In the genomic region with DNA sequence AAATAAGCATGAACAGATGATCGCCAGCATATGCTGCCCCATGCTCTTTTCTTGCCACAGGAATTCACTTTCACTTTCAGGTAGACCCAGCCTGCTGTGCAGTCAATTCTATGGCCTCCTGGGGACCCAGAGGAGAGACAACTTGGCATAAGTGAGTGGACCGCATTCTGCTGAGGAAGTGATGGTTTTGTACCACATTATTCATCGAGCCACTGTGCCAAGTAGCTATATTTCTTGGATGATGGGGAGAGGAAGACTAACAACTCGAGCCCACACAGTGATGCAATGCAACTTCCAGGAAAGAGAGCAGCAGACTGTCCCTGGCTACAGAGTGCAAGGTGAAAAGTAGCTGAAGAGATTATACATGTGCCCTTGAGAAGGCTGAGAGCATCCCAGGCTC, we compare ENCODE assay signal across 18 mouse cellular contexts.
A peak's percentile ranks its signal among the peaks of the same experiment; 100 is the strongest.
DNase-seq lines count a peak whose midpoint lies in the region; ATAC-seq and TF ChIP-seq lines count a peak whose summit lies in the region.
"Had no signal": no experiment of that assay in that cellular context is flagged by ENCODE, and none has a peak within 500 bp of the region (broad histone marks: within the 10 kb centered on the region; RNA-seq: fewer than 3 reads in every experiment).

No protein-coding gene starts in this region.

- TF ChIP-seq POLR2A in lung, adult 2 months (IDR thresholded peaks at IDR 0.05; ENCODE audit: borderline replicate concordance, extremely low read depth, low read depth, low read length), result no peak

- ATAC-seq in frontal cortex, adult (ENCODE audit: low TSS enrichment), result peak; percentile 97
- ATAC-seq: midbrain, embryonic 13.5 days had no signal

- DNase-seq in frontal cortex, postnatal 14 days (ENCODE audit: low spot score in 2 of 2), result no peak
- DNase-seq in 416B (ENCODE audit: low read depth), result peak; percentile 18
- DNase-seq in cerebellum, adult 11-12 months, result peak; percentile 64
- peak; percentile 31 for DNase-seq in fibroblast of lung, adult 2 months (ENCODE audit: low read depth)
- no peak for DNase-seq in gastrocnemius, adult 2 months
- DNase-seq in lung, adult 2 months, result no peak
- DNase-seq in urinary bladder, postnatal 4 days (ENCODE audit: low spot score in 2 of 2), result no peak
- DNase-seq: adrenal gland, postnatal 10 days; heart, adult 2 months; heart, postnatal 10 days; kidney, postnatal 10 days; lung, adult 18-20 months; thymus, postnatal 14 days had no signal

- TF ChIP-seq CTCF in gastrocnemius, adult 2 months (IDR thresholded peaks at IDR 0.05), result no peak
- no peak for TF ChIP-seq CTCF in lung, adult 2 months (IDR thresholded peaks at IDR 0.05; ENCODE audit: insufficient read depth, low read length)

- H3K27ac ChIP-seq in gastrocnemius, adult 2 months, result no peak overlapping the region
- H3K27ac ChIP-seq: heart, adult 2 months; limb, embryonic 12.5 days; midbrain, embryonic 13.5 days; neural tube, embryonic 12.5 days had no signal

- H3K4me1 ChIP-seq in lung, adult 2 months (ENCODE audit: control insufficient read depth, insufficient read depth, low read length), result no peaks in the 10 kb centered on the region
- H3K4me1 ChIP-seq: limb, embryonic 12.5 days; midbrain, embryonic 13.5 days; neural tube, embryonic 12.5 days had no signal

- 43% methylated on average over 4 of the region's 4 CpGs for WGBS in lung, adult 2 months

- intact Hi-C loops in gastrocnemius, adult 2 months (cut with DNase I), result no loop called here

- no peak overlapping the region for H3K4me3 ChIP-seq in gastrocnemius, adult 2 months
- no peak overlapping the region for H3K4me3 ChIP-seq in lung, adult 2 months (replicated peaks; ENCODE audit: extremely low read depth, low read depth, low read length)
- H3K4me3 ChIP-seq: erythroblast, embryonic 14.5 days; heart, adult 2 months; limb, embryonic 12.5 days; midbrain, embryonic 13.5 days; neural tube, embryonic 12.5 days had no signal

Comparison
In these comparisons a context has a peak if more than half of its experiments do, and no peak if none do; other contexts are left out.
1. DNase-seq: peak in 416B (single experiment), cerebellum, adult 11-12 months (single experiment) and fibroblast of lung, adult 2 months (single experiment); none in frontal cortex, postnatal 14 days (0 of 2), gastrocnemius, adult 2 months (single experiment), lung, adult 2 months (single experiment) and urinary bladder, postnatal 4 days (0 of 2).